Mouse (Mus musculus): ENCODE results near the gene Ccdc187. TPM values are rescaled to one million over a fixed set of nuclear protein-coding genes. Genes with fewer than 3 reads are reported as not detected.
A peak's percentile ranks its signal among the peaks of the same experiment; 100 is the strongest.

The Ccdc187 gene
- polyA plus RNA-seq, 1 experiment from 2014 or later, result 0.05 TPM

DNA sequence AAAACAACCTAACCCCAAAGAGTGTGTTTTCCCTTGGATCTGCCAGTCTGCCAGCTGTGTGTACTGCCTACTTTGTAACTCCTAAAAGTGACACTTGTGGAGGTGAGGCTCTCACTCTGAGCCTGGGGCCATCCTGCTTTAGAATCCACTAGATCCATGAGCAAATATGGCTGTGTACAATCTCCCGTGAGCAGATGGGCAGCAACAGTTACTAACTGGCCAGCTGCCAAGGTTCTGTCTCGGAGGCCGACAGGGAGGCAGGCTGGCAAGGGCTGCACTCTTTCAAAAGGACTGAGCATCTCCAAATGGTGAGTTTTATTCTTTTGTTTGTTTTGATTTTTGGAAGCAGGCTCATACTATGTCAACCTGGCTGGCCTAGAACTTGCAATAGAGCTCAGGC lies 79.8 kb downstream of the Ccdc187 start:
- no peaks in the 10 kb centered on the region for H3K4me1 ChIP-seq (ENCODE audit: control insufficient read depth, insufficient read depth, low read length)
- H3K4me2 ChIP-seq, result no peak overlapping the region
- peaks cover 23% of the 10 kb centered on the region for H3K36me3 ChIP-seq (ENCODE audit: control insufficient read depth, insufficient read depth, low read length)
- ATAC-seq (ENCODE audit: low FRiP score) (no peak), DNase-seq (ENCODE audit: low spot score, missing footprints) (peak; percentile 56)
- no peaks in the 10 kb centered on the region for H3K27me3 ChIP-seq (ENCODE audit: control insufficient read depth, insufficient read depth, low read length)
- no peaks in the 10 kb centered on the region for H3K9me3 ChIP-seq (ENCODE audit: control insufficient read depth, low read length)
- H3K27ac ChIP-seq (ENCODE audit: low read depth, low read length), result no peak overlapping the region
- no peak overlapping the region for H3K9ac ChIP-seq (ENCODE audit: low read length)
- 71% methylated on average over 3 of the region's 3 CpGs for WGBS
- no peak overlapping the region for H3K4me3 ChIP-seq (ENCODE audit: low read depth, low read length)

DNA sequence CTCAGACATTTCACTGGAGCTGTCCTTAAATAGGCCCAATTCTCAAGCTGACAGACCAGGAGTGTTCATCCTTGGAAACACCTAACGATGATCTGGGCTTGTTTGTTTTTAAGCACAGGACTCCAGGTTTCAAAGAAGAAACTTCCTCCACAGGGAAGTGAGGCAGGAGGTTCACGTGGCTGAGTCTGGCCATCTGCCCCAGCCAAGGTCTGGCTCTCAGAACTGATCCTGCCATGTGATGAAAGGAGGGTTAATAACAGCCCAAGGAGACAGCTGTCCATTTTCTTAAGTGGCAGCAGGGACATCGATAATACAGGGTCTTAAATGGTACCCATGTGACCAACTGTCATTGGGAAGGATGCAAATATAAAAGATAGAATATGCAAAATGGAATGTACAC lies 84.8 kb downstream of the Ccdc187 start:
- no peaks in the 10 kb centered on the region for H3K9me3 ChIP-seq (ENCODE audit: control insufficient read depth, low read length)
- peaks cover 17% of the 10 kb centered on the region for H3K36me3 ChIP-seq (ENCODE audit: control insufficient read depth, insufficient read depth, low read length)
- H3K4me1 ChIP-seq (ENCODE audit: control insufficient read depth, insufficient read depth, low read length), result peaks cover 10% of the 10 kb centered on the region
- ATAC-seq (ENCODE audit: low FRiP score), result no peak
- no peak overlapping the region for H3K4me2 ChIP-seq
- H3K9ac ChIP-seq (ENCODE audit: low read length), result no peak overlapping the region
- DNase-seq (ENCODE audit: low spot score, missing footprints), result peak; percentile 67
- peaks cover 38% of the 10 kb centered on the region for H3K27me3 ChIP-seq (ENCODE audit: control insufficient read depth, insufficient read depth, low read length)
- no peak overlapping the region for H3K4me3 ChIP-seq (ENCODE audit: low read depth, low read length)
- H3K27ac ChIP-seq (ENCODE audit: low read depth, low read length), result no peak overlapping the region
- 76% methylated on average over 3 of the region's 3 CpGs for WGBS

DNA sequence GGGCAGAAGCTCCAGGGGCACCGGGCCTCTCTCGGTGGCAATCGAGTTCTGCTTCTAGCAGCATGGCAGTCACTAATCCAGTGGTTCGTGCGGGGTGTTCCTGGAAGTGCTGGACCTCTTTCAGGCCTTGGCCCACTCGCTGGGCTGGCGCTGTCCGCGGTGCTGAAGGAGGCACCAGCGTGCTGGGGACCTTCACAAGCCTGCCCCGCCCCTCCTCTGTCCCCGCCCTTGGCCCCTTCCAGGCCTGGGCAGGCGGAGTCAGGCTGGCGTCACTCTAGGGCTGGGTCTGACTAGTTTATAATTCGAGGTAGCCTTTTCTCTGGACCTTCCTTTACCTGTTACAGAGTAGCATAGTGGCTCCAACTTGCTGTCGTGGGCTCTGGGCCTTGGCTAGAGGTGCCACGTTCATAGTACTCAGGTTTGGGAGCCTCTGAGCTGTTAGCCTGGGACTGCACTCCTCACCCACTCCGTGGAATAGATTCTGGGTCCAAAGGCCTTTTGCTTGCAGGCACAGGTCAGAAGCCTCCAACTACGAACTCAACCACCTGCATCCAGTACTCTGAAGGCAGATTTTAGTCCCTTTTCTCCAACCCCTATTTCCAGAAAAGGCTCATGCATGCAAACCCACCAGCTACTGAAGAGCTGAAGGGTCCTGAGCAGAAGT lies 86.1 kb downstream of the Ccdc187 start, which contains the start of gene Lhx3:
Lhx3 (minus strand) TSS at position 164 of the 664 bp plus-strand sequence.
- no peaks in the 10 kb centered on the region for H3K9me3 ChIP-seq (ENCODE audit: control insufficient read depth, low read length)
- H3K27me3 ChIP-seq (ENCODE audit: control insufficient read depth, insufficient read depth, low read length), result peaks cover 52% of the 10 kb centered on the region
- no peak within 1 kb of the TSS for H3K27ac ChIP-seq (ENCODE audit: low read depth, low read length)
- no peak within 1 kb of the TSS for H3K4me3 ChIP-seq (ENCODE audit: low read depth, low read length)
- 6% methylated on average over 19 of the region's 19 CpGs for WGBS
- H3K36me3 ChIP-seq (ENCODE audit: control insufficient read depth, insufficient read depth, low read length), result peaks cover 14% of the 10 kb centered on the region
- DNase-seq (ENCODE audit: low spot score, missing footprints) (peak; percentile 98), ATAC-seq (ENCODE audit: low FRiP score) (peak; percentile 70)
- H3K4me1 ChIP-seq (ENCODE audit: control insufficient read depth, insufficient read depth, low read length), result peaks cover 10% of the 10 kb centered on the region
- H3K9ac ChIP-seq (ENCODE audit: low read length), result no peak within 1 kb of the TSS
- H3K4me2 ChIP-seq, result no peak within 1 kb of the TSS

DNA sequence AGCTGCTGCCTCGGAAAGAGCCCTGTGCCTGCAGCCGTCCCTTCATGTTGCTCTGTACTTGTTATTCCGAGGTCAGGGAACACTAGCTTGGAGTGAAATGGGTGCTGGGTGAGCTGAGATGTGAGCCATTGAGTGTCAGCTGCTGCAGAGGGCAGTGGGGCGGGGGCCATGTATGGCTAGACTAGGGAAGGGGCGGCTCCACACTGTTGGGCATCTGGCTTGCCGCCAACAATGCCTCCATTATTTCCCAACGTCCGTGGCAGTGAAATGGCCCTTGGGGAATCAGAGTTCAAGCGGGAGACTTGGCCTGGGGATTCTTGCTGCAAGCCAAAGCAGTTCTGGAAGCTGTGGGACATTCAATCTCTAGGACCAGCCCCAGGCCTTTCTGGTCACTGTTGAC lies 86.8 kb downstream of the Ccdc187 start:
- Histone ChIP-seq H3K27ac (ENCODE audit: low read depth, low read length) (no peak overlapping the region), H3K4me2 (no peak overlapping the region), H3K4me3 (ENCODE audit: low read depth, low read length) (no peak overlapping the region), H3K4me1 (ENCODE audit: control insufficient read depth, insufficient read depth, low read length) (peaks cover 10% of the 10 kb centered on the region), H3K27me3 (ENCODE audit: control insufficient read depth, insufficient read depth, low read length) (peaks cover 59% of the 10 kb centered on the region), H3K9ac (ENCODE audit: low read length) (no peak overlapping the region), H3K36me3 (ENCODE audit: control insufficient read depth, insufficient read depth, low read length) (peaks cover 14% of the 10 kb centered on the region), H3K9me3 (ENCODE audit: control insufficient read depth, low read length) (no peaks in the 10 kb centered on the region)
- ATAC-seq (ENCODE audit: low FRiP score), result peak; percentile 68; the same call in 1 of the 2 replicates
- 3% methylated on average over 9 of the region's 9 CpGs for WGBS
- peak; percentile 76 for DNase-seq (ENCODE audit: low spot score, missing footprints)

DNA sequence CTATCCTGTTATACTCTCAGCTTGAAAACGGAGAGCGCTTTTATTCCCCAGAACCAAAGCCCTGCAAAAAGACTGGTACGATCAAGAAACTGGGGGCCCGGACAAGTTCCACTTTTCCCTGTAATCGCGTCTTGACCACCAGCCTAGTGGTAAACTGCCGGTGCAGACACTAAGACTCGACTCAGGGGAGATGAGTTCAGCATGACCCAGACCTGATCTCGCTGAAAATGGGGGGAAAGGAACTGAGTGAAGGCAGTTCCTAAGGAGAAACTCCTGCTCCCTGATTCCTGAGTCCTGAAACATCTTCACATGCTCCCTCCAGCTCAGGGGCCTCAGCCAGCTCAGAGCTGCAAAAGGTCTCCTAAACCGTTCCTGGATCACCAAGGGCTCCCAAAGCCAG lies 88.6 kb downstream of the Ccdc187 start:
- no peak overlapping the region for H3K4me2 ChIP-seq
- ATAC-seq (ENCODE audit: low FRiP score), result no peak
- no peak overlapping the region for H3K9ac ChIP-seq (ENCODE audit: low read length)
- no peak overlapping the region for H3K27ac ChIP-seq (ENCODE audit: low read depth, low read length)
- peak; percentile 93 for DNase-seq (ENCODE audit: low spot score, missing footprints)
- 0 out of 2 replicates have a peak overlapping the region, but pooled peaks have one; percentile 19 for H3K4me3 ChIP-seq (ENCODE audit: low read depth, low read length)
- WGBS, result 10% methylated on average over 10 of the region's 10 CpGs
- H3K9me3 ChIP-seq (ENCODE audit: control insufficient read depth, low read length), result no peaks in the 10 kb centered on the region
- H3K4me1 ChIP-seq (ENCODE audit: control insufficient read depth, insufficient read depth, low read length), result peaks cover 10% of the 10 kb centered on the region
- peaks cover 77% of the 10 kb centered on the region for H3K27me3 ChIP-seq (ENCODE audit: control insufficient read depth, insufficient read depth, low read length)
- H3K36me3 ChIP-seq (ENCODE audit: control insufficient read depth, insufficient read depth, low read length), result peaks cover 5% of the 10 kb centered on the region; the same call in 1 of the 2 replicates

DNA sequence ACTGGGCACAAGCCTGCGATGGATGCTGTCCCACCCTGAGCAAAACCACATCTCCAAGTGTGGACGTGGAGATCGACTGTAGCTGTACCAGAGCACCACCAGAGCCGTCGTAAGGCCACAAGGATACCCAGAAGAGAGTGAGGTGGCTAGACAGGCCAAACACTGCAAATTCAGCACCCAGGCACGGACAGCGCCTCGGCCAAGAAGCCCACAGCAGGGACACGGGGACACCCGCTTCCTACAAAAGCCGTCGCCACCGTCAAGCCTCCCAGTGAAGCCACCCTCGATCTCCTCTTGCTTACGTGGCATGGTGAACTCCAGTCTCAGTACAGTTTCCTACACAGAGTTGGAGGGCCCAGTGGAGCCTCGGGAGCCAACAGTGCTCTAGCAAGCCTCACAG lies 89.2 kb downstream of the Ccdc187 start:
- Histone ChIP-seq H3K36me3 (ENCODE audit: control insufficient read depth, insufficient read depth, low read length) (0 out of 2 replicates have a peak, but pooled peaks cover under 1% of the 10 kb centered on the region), H3K9me3 (ENCODE audit: control insufficient read depth, low read length) (no peaks in the 10 kb centered on the region), H3K27ac (ENCODE audit: low read depth, low read length) (no peak overlapping the region), H3K4me2 (no peak overlapping the region), H3K4me3 (ENCODE audit: low read depth, low read length) (no peak overlapping the region), H3K4me1 (ENCODE audit: control insufficient read depth, insufficient read depth, low read length) (peaks cover 10% of the 10 kb centered on the region), H3K9ac (ENCODE audit: low read length) (no peak overlapping the region), H3K27me3 (ENCODE audit: control insufficient read depth, insufficient read depth, low read length) (peaks cover 83% of the 10 kb centered on the region)
- peak; percentile 92 for DNase-seq (ENCODE audit: low spot score, missing footprints)
- 2% methylated on average over 16 of the region's 16 CpGs for WGBS
- ATAC-seq (ENCODE audit: low FRiP score), result no peak

DNA sequence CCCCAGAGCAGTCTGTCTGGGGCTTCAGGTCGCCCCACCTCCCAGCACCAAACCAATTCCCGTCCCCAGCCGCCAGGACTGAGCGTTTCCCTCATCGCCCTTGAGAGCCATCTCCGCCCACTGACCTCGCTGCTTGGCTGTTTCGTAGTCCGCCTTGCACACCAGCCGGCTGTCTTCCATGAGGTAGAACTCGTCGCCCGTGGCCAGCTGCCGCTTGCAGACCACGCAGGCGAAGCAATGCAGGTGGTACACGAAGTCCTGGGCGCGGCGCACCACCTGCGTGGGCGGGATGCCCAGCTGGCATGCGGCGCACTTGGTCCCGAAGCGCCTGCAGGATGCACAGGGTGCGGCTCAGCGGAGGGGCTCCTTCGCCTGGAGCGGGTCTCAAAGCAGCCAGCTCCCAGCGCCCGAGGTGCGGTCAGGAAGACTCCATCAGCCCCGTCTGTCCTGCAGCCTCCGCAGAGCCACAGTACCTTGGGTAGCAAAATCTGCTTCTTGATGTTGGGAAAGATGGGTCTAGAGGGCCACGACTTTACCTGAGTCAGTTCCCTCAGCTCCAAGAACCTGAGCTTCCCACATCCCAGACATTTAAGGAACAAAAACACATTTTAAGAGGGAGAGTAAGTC lies 91.4 kb downstream of the Ccdc187 start:
- no peak overlapping the region for H3K4me3 ChIP-seq (ENCODE audit: low read depth, low read length)
- no peak overlapping the region for H3K27ac ChIP-seq (ENCODE audit: low read depth, low read length)
- no peak overlapping the region for H3K4me2 ChIP-seq
- H3K9me3 ChIP-seq (ENCODE audit: control insufficient read depth, low read length), result no peaks in the 10 kb centered on the region
- DNase-seq (ENCODE audit: low spot score, missing footprints) (peak; percentile 90), ATAC-seq (ENCODE audit: low FRiP score) (no peak)
- H3K36me3 ChIP-seq (ENCODE audit: control insufficient read depth, insufficient read depth, low read length), result no peaks in the 10 kb centered on the region
- under 1% methylated on average over 36 of the region's 36 CpGs for WGBS
- peaks cover 100% of the 10 kb centered on the region for H3K27me3 ChIP-seq (ENCODE audit: control insufficient read depth, insufficient read depth, low read length)
- peaks cover 11% of the 10 kb centered on the region for H3K4me1 ChIP-seq (ENCODE audit: control insufficient read depth, insufficient read depth, low read length)
- H3K9ac ChIP-seq (ENCODE audit: low read length), result no peak overlapping the region

DNA sequence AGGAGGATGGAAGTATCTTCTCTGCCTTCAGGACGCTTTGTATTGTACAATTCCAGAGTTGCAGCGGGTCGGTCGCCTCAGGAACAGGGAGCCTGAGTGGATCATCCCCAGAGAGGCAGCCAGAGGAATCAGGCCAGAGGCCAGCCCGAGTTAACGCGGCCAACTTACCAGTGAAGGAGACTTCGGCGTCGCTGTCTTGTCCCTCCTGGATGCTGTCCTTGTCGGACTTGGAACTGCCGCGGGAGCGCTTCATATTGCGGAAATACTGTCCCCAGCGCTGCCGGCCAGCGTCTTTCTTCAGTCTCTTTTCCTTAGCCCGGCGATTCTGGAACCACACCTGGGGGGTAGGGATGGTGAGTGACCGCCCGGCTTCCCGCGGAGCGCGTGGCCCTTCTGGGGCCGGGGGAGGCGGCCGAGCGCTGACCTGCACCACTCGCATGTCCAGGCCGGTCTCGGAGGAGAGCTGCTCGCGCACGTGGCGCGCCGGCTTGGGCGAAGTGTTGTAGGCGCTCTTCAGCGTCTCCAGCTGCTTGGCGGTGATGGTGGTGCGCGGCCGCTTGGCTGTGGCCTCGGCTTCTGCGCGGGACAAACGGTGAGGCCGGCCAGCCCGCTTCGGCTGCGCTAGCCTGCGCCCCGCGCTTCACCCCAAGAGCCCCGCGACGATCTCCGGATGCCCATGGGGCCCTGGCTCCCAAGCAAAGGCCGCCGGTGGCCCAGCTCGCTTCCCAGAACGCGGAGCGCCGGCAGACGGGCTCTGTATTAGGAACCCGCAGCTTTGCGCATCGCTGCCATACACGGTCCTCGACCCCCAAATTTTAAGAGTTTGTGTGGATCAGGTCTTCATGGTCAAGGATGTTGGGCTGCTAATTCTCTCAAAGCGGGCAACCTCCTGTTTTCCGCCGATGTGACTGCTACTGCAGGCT lies 92.2 kb downstream of the Ccdc187 start:
- no peaks in the 10 kb centered on the region for H3K9me3 ChIP-seq (ENCODE audit: control insufficient read depth, low read length)
- H3K36me3 ChIP-seq (ENCODE audit: control insufficient read depth, insufficient read depth, low read length), result no peaks in the 10 kb centered on the region
- peak overlapping the region; percentile 3; the same call in 1 of the 2 replicates for H3K4me3 ChIP-seq (ENCODE audit: low read depth, low read length)
- under 1% methylated on average over 77 of the region's 77 CpGs for WGBS
- no peak overlapping the region for H3K9ac ChIP-seq (ENCODE audit: low read length)
- H3K27ac ChIP-seq (ENCODE audit: low read depth, low read length), result no peak overlapping the region
- no peak overlapping the region for H3K4me2 ChIP-seq
- DNase-seq (ENCODE audit: low spot score, missing footprints) (peak; percentile 91), ATAC-seq (ENCODE audit: low FRiP score) (no peak)
- peaks cover 12% of the 10 kb centered on the region for H3K4me1 ChIP-seq (ENCODE audit: control insufficient read depth, insufficient read depth, low read length)
- peaks cover 100% of the 10 kb centered on the region for H3K27me3 ChIP-seq (ENCODE audit: control insufficient read depth, insufficient read depth, low read length)
